Mouse (Mus musculus): ENCODE data around the gene Ephx1.

The Ephx1 gene

GRCm38 (mm10) chr1:180979484-180980251, 41.0 kb downstream of the Ephx1 start:
- no peak for DNase-seq (ENCODE audit: extremely low spot score, low spot score)

GRCm38 (mm10) chr1:180976110-180976679, 44.5 kb downstream of the Ephx1 start:
- DNase-seq (ENCODE audit: extremely low spot score, low spot score) = no peak

- peak; percentile 50 for DNase-seq (ENCODE audit: extremely low spot score, low spot score)
These were observed 46.5 kb downstream of the Ephx1 start for GRCm38 (mm10) chr1:180974126-180974746.

- no peak for DNase-seq (ENCODE audit: extremely low spot score, low spot score)
These were observed 47.8 kb downstream of the Ephx1 start for GRCm38 (mm10) chr1:180972941-180973340.

- no peak for DNase-seq (ENCODE audit: extremely low spot score, low spot score)
These were observed 53.4 kb downstream of the Ephx1 start for GRCm38 (mm10) chr1:180967261-180967660.

GRCm38 (mm10) chr1:180966542-180966941, 54.2 kb downstream of the Ephx1 start:
- no peak for DNase-seq (ENCODE audit: extremely low spot score, low spot score)

GRCm38 (mm10) chr1:180965786-180966185, 54.9 kb downstream of the Ephx1 start:
- no peak for DNase-seq (ENCODE audit: extremely low spot score, low spot score)

- DNase-seq (ENCODE audit: extremely low spot score, low spot score) = no peak
These were observed 61.9 kb downstream of the Ephx1 start for GRCm38 (mm10) chr1:180958797-180959196.

GRCm38 (mm10) chr1:180957989-180958388, 62.7 kb downstream of the Ephx1 start:
- DNase-seq (ENCODE audit: extremely low spot score, low spot score) = no peak

- no peak for DNase-seq (ENCODE audit: extremely low spot score, low spot score)
These were observed 63.7 kb downstream of the Ephx1 start for GRCm38 (mm10) chr1:180956973-180957381.

- DNase-seq (ENCODE audit: extremely low spot score, low spot score) = no peak
These were observed 64.3 kb downstream of the Ephx1 start for GRCm38 (mm10) chr1:180956401-180956800.

GRCm38 (mm10) chr1:180952808-180953207, 67.9 kb downstream of the Ephx1 start:
- DNase-seq (ENCODE audit: extremely low spot score, low spot score) = no peak

- DNase-seq (ENCODE audit: extremely low spot score, low spot score) = no peak
These were observed 68.5 kb downstream of the Ephx1 start for GRCm38 (mm10) chr1:180952085-180952746.

- DNase-seq (ENCODE audit: extremely low spot score, low spot score) = no peak
These were observed 74.3 kb downstream of the Ephx1 start for GRCm38 (mm10) chr1:180946448-180946847.

- DNase-seq (ENCODE audit: extremely low spot score, low spot score) = peak; percentile 45
These were observed 75.4 kb downstream of the Ephx1 start for GRCm38 (mm10) chr1:180945001-180945980.

- no peak for DNase-seq (ENCODE audit: extremely low spot score, low spot score)
These were observed 76.2 kb downstream of the Ephx1 start for GRCm38 (mm10) chr1:180944553-180944952.

GRCm38 (mm10) chr1:180943896-180944295, 76.8 kb downstream of the Ephx1 start:
- no peak for DNase-seq (ENCODE audit: extremely low spot score, low spot score)

GRCm38 (mm10) chr1:180943032-180943644, 77.6 kb downstream of the Ephx1 start:
- DNase-seq (ENCODE audit: extremely low spot score, low spot score) = no peak

- peak; percentile 84 for DNase-seq (ENCODE audit: extremely low spot score, low spot score)
These were observed 78.3 kb downstream of the Ephx1 start, which contains the start of gene Tmem63a for GRCm38 (mm10) chr1:180942166-180943031. Gene Tmem63a, plus strand, starts transcription at chr1:180942344.

Measured in neural tube, embryonic 10.5 days (tissue).